Mouse (Mus musculus) spleen, adult 2 months (tissue): ENCODE data around the gene Disp3.

Experiments
- CTCF ChIP-seq: fragments of 200-500 bp; IDR thresholded peaks from 2 replicates; pipeline ENCODE4 v1.5.1; 2011; ENCODE audit warnings: mild to moderate bottlenecking, inconsistent platforms; ENCODE audit not compliant: insufficient read depth, insufficient read length, insufficient replicate concordance; ENCODE audit errors: extremely low read depth
- POLR2A ChIP-seq: fragments of 200-500 bp; IDR thresholded peaks from 2 replicates; pipeline ENCODE4 v1.6.1; 2011; ENCODE audit warnings: low read depth, low read length, inconsistent platforms

GRCm38 (mm10) chr4:148276816-148277491 is 10.8 kb downstream of the Disp3 start:
- TF ChIP-seq CTCF, result no peak
- TF ChIP-seq POLR2A, result no peak
